ENCODE assay signal across 16 mouse cellular contexts in genomic region chr16:86015336-86015735, GRCm38 (mm10).
A peak's percentile ranks its signal among the peaks of the same experiment; 100 is the strongest.
DNase-seq lines count a peak whose midpoint lies in the region; ATAC-seq and TF ChIP-seq lines count a peak whose summit lies in the region.
"Had no signal": no experiment of that assay in that cellular context is flagged by ENCODE, and none has a peak within 500 bp of the region (broad histone marks: within the 10 kb centered on the region; RNA-seq: fewer than 3 reads in every experiment).

No protein-coding gene starts in this region.

- no peaks in the 10 kb centered on the region for H3K4me1 ChIP-seq in liver, embryonic 11.5 days (replicated peaks; ENCODE audit: control insufficient read depth, insufficient read depth, low read length)
- H3K4me1 ChIP-seq in midbrain, postnatal 0 days (ENCODE audit: insufficient read depth, low read length): no peaks in the 10 kb centered on the region
- H3K4me1 ChIP-seq: embryonic facial prominence, embryonic 15.5 days; liver, embryonic 12.5 days had no signal

- no peaks in the 10 kb centered on the region for H3K27me3 ChIP-seq in liver, embryonic 11.5 days (replicated peaks; ENCODE audit: control insufficient read depth, insufficient read depth, low read length)
- H3K27me3 ChIP-seq in midbrain, postnatal 0 days (ENCODE audit: insufficient read depth, low read length): no peaks in the 10 kb centered on the region
- H3K27me3 ChIP-seq: embryonic facial prominence, embryonic 15.5 days; liver, embryonic 12.5 days had no signal

- no peak overlapping the region for H3K27ac ChIP-seq in layer of hippocampus, adult 2 months
- no peak overlapping the region for H3K27ac ChIP-seq in liver, embryonic 11.5 days (ENCODE audit: low read depth, low read length)
- H3K27ac ChIP-seq in midbrain, postnatal 0 days (ENCODE audit: low read depth, low read length): no peak overlapping the region
- H3K27ac ChIP-seq: embryonic facial prominence, embryonic 15.5 days; left cerebral cortex, adult 2 months; liver, embryonic 12.5 days had no signal

- no peak overlapping the region for H3K9ac ChIP-seq in liver, embryonic 11.5 days (ENCODE audit: low read depth, low read length)
- no peak overlapping the region for H3K9ac ChIP-seq in midbrain, postnatal 0 days (replicated peaks; ENCODE audit: low read length, poor library complexity, severe bottlenecking)
- H3K9ac ChIP-seq: embryonic facial prominence, embryonic 15.5 days; liver, embryonic 12.5 days had no signal

- no peak; the same call in 1 of the 2 replicates for TF ChIP-seq CTCF in layer of hippocampus, adult 2 months (conservative IDR thresholded peaks at IDR 0.05)
- TF ChIP-seq CTCF in midbrain, postnatal 0 days (IDR thresholded peaks at IDR 0.05): no peak

- DNase-seq in adrenal gland, adult 2 months: peak; percentile 61
- DNase-seq in adrenal gland, postnatal 4 days (ENCODE audit: low spot score in 2 of 2): no peak
- DNase-seq in layer of hippocampus, adult 2 months (ENCODE audit: low spot score in 2 of 2): peak; percentile 30 to 31
- DNase-seq in layer of hippocampus, postnatal 25 days (ENCODE audit: extremely low spot score in 1 of 2, low spot score in 1 of 2): no peak
- peak; percentile 42 for DNase-seq in layer of hippocampus, adult 9-11 months
- DNase-seq in telencephalon, adult 2 months (ENCODE audit: low read depth, low spot score): peak; percentile 75
- no peak for DNase-seq in liver, embryonic 11.5 days (ENCODE audit: low spot score)
- no peak for DNase-seq in midbrain, postnatal 0 days (ENCODE audit: low spot score)
- DNase-seq: heart, postnatal 36 days; lung, postnatal 14 days; midbrain, embryonic 14.5 days had no signal

- 66% methylated on average over 1 of the region's 1 CpGs for WGBS in liver, embryonic 11.5 days
- 92% methylated on average over 1 of the region's 1 CpGs for WGBS in midbrain, postnatal 0 days

- ATAC-seq in liver, embryonic 11.5 days (replicated peaks; ENCODE audit: low FRiP score): no peak
- no peak for ATAC-seq in midbrain, postnatal 0 days (ENCODE audit: low FRiP score)
- ATAC-seq: forebrain, embryonic 16.5 days; intestine, postnatal 0 days; liver, embryonic 12.5 days had no signal

- no peaks in the 10 kb centered on the region for H3K9me3 ChIP-seq in liver, embryonic 11.5 days (ENCODE audit: control insufficient read depth, low read length)
- no peaks in the 10 kb centered on the region for H3K9me3 ChIP-seq in midbrain, postnatal 0 days (ENCODE audit: low read length)
- H3K9me3 ChIP-seq: embryonic facial prominence, embryonic 15.5 days; liver, embryonic 12.5 days had no signal

- H3K4me2 ChIP-seq in liver, embryonic 11.5 days: no peak overlapping the region
- no peak overlapping the region for H3K4me2 ChIP-seq in midbrain, postnatal 0 days (ENCODE audit: low read depth, low read length, poor library complexity, severe bottlenecking)
- H3K4me2 ChIP-seq: embryonic facial prominence, embryonic 15.5 days; liver, embryonic 12.5 days had no signal

- no peak overlapping the region for H3K4me3 ChIP-seq in layer of hippocampus, adult 2 months
- H3K4me3 ChIP-seq in liver, embryonic 11.5 days (ENCODE audit: low read depth, low read length): no peak overlapping the region
- no peak overlapping the region for H3K4me3 ChIP-seq in midbrain, postnatal 0 days (ENCODE audit: low read depth, low read length)
- H3K4me3 ChIP-seq: embryonic facial prominence, embryonic 15.5 days; left cerebral cortex, adult 2 months; liver, embryonic 12.5 days had no signal

- no peaks in the 10 kb centered on the region for H3K36me3 ChIP-seq in liver, embryonic 11.5 days (ENCODE audit: control insufficient read depth, insufficient read depth, low read length)
- H3K36me3 ChIP-seq in midbrain, postnatal 0 days (ENCODE audit: insufficient read depth, low read length): no peaks in the 10 kb centered on the region
- H3K36me3 ChIP-seq: embryonic facial prominence, embryonic 15.5 days; liver, embryonic 12.5 days had no signal

Comparison
In these comparisons a context has a peak if more than half of its experiments do, and no peak if none do; other contexts are left out.
1. DNase-seq: peak in adrenal gland, adult 2 months (single experiment), layer of hippocampus, adult 2 months (2 of 2), layer of hippocampus, adult 9-11 months (single experiment) and telencephalon, adult 2 months (single experiment); none in adrenal gland, postnatal 4 days (0 of 2), layer of hippocampus, postnatal 25 days (0 of 2), liver, embryonic 11.5 days (single experiment) and midbrain, postnatal 0 days (single experiment).